Mouse (Mus musculus) liver, postnatal 0 days (tissue): ENCODE results near the gene D430041D05Rik.

Source experiments
- CTCF ChIP-seq: sonication (generic); IDR thresholded peaks from 2 replicates; pipeline ENCODE4 v1.5.1; 2016; ENCODE audit warnings: antibody characterized with exemption, low read depth
- EP300 ChIP-seq: IDR thresholded peaks from 2 replicates; pipeline ENCODE4 v1.6.1; 2016; ENCODE audit warnings: antibody characterized with exemption, low read depth, mild to moderate bottlenecking

DNA sequence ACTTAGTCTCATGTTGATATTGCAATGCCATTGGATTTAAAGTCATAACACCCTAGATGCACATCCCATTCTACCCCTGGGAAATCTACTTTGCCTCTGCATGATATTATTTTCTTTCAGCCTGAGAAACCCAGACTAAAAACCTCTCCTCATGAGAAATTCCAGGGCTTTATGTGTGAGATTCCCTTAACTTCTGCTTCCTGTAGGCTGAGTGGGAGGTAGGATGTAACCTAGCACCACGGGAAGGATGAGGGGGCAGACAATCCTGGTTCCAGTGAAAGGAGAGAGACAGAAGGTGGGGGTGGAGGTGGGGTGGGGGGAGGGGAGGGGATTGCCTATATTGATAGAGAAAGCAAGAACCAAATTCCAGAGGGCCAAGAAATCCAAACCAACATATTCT is 110.9 kb downstream of the D430041D05Rik start:
- TF ChIP-seq CTCF (no peak), EP300 (no peak)
